Mouse (Mus musculus) adrenal gland, postnatal 10 days (tissue): ENCODE measurements around the gene Cyct. TPM values are rescaled to one million over a fixed set of nuclear protein-coding genes. Genes with fewer than 3 reads are reported as not detected.
A peak's percentile ranks its signal among the peaks of the same experiment; 100 is the strongest.

Source experiments
- DNase-seq: peaks from one replicate; pipeline ENCODE4 v3.0.0; 2021; ENCODE audit warnings: mixed read lengths
- long read RNA-seq, 2 experiments: library from polyadenylated mRNA; stranded (forward); transcript quantifications; one replicate each; pipeline ENCODE4 v2.0.0; 2021
- total RNA-seq, 2 experiments: library from RNA; stranded (reverse); gene quantifications; 2 replicates each; pipeline ENCODE4 v1.2.3; 2021

Cyct gene
- total RNA-seq: not detected
- long read RNA-seq, experiment 1: 0 reads
- long read RNA-seq, experiment 2: 0 reads

DNA sequence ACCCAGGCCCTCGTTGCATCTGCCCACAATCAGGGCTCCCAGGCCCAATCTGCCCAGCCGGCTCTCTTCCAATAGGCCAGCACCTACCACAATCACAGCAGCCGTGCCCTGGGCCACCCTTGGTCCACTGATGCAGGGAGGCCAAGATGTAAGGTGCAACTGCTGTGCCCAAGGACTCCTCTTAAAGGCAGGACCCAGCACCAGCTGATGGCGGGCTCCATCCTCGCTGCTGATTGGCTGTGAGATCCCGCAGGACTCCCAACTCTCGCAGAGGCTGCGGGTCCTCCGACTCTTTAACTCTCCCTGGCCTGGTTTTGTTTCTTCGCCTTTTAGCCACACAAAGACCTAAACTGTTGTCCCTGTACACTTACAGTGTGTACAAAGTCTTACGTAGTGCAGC is at the start of gene Cyct:
Gene Cyct, minus strand, starts transcription at position 225 of the 400 bp plus-strand sequence.
- no peak for DNase-seq

GRCm38 (mm10) chr2:76409986-76410385 is 49.7 kb upstream of the Cyct start:
- DNase-seq: no peak

- DNase-seq: no peak
Observed at GRCm38 (mm10) chr2:76409526-76409925, 49.3 kb upstream of the Cyct start.

DNA sequence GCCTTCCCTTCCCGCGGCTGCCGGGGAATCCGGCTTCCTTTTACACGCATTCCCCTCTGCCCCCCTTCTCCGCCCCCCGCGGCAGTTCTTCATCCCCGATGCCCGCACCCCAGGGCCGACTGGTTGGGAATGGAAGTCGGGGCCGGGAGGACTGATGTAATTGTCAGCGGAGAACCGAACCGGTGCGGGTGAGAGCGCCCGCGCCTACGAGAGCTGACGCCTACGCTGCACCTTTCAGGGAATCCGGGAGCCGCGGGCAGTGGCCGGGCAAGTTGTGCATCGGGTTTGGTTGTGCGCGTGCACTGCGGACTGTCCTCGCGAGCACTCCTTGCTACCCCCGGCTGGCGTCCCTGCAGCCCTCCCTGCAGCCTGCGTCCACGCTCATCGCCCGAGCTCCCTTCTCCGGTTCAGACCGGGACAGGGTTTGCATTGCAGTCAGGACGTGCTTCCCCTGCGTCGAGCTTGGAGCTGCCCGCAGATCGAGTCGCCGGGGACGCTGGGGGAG is 46.7 kb upstream of the Cyct start:
- DNase-seq: peak; percentile 70

DNA sequence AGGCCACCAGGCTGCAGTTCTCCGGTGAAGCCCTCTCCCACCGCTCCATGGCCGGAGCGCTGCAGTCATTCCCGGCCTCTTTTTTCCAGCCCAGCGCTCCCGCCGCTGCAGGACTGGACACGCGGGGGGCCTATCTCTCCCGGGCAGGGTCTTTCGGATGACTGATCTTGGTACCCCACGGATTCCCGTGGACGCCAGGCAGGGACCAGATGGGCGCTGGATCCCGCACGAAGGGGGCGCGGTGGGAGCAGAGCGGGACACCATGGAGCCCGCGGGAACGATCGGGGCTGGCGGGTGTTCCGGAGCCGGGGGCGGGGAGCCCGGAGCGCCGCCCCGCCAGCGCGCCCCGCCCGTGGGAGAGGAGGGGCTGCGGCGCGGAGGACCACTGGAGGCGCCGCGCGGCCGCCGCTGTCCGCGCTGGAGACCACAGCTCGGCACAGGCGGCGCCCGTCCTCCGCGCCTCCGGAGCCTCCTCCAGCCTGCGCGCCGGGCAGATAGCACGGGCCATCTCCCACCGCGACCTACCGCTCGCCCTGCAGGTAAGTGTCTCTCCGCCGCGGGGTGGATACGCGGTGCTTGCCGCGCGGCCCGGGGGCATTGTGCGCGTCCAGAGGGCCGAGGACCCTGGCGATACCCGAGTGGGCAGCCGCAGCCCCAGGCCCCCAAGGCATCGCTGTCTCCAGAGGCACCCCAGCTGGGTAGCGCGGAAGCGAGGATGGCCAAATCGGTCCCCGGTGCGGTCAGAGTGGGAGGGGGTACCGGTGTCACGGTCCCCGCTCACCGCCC is 46.1 kb upstream of the Cyct start, which contains the start of gene Osbpl6:
Gene Osbpl6, plus strand, starts transcription at position 358 of the 786 bp plus-strand sequence.
- peak; percentile 86 for DNase-seq

DNA sequence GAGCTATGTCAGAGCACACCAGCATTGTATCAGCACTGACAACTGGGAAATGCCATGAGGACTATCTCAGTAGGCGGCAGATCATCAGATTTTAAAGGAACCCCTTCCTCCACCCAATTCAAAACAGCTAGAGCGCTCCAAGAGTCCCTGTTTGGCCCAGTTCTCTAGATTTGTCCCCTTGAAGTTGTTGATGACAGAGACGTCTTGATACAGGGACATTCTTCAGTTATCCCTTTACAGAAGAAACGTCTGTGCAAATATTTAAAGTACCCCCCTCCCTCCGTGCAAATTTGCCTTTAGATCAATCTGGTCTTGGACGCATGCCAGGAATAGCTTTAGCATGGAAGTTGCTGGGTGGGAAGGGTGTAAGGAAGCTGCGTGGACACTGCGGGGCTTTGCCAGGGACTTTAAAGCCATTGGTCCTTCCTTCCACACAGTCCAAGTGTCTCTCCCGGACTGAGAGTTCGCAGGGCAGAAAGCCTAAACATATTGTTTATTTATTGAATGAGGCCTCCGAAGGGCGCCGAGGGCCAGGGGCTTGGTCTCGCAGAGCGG is 45.4 kb upstream of the Cyct start:
- DNase-seq: no peak

DNA sequence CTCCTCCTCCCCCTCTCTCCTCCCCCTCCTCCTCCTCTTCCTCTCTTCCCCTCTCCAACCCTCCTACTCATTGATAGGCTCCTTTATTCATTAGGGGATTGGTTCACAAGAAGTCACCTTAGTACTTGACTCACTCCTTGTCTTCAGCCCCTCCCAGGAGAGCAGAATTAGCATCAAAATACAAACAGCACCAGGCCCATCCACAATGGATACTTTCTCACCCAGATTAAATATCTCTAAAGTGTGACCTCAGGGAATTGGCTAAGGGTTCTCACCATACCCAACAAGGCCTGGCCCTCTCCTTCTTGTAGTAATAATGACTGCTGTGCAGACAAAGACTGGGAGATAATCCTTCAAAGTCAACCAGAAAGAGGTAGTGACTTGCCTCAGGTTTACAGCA is 39.9 kb upstream of the Cyct start:
- DNase-seq: no peak

DNA sequence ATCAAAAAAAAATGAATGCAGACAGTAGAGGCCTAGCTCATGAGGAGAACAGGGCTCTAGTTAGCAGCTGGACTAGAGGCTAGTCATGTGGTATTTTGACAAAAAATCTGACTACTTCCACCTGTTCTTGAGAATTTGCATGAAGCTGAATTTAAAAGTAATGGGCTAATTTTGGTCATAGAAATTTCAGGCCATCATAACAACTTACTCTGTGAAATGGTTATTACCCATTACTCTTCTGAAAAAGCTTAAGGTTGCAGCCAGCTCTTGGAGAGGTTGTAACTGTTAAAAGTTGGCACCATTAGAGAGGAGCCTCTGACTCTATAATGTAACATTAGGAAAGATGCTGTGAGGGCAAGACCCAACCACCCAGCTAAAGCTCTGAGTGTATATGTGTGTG is 26.3 kb upstream of the Cyct start:
- DNase-seq: no peak

GRCm38 (mm10) chr2:76378646-76379045 is 18.4 kb upstream of the Cyct start:
- no peak for DNase-seq

- no peak for DNase-seq
Observed at GRCm38 (mm10) chr2:76374544-76375206, 14.4 kb upstream of the Cyct start.

- peak; percentile 38 for DNase-seq
Observed at GRCm38 (mm10) chr2:76372244-76372643, 12.0 kb upstream of the Cyct start.

GRCm38 (mm10) chr2:76370656-76370922 is 10.3 kb upstream of the Cyct start:
- DNase-seq: peak; percentile 27

DNA sequence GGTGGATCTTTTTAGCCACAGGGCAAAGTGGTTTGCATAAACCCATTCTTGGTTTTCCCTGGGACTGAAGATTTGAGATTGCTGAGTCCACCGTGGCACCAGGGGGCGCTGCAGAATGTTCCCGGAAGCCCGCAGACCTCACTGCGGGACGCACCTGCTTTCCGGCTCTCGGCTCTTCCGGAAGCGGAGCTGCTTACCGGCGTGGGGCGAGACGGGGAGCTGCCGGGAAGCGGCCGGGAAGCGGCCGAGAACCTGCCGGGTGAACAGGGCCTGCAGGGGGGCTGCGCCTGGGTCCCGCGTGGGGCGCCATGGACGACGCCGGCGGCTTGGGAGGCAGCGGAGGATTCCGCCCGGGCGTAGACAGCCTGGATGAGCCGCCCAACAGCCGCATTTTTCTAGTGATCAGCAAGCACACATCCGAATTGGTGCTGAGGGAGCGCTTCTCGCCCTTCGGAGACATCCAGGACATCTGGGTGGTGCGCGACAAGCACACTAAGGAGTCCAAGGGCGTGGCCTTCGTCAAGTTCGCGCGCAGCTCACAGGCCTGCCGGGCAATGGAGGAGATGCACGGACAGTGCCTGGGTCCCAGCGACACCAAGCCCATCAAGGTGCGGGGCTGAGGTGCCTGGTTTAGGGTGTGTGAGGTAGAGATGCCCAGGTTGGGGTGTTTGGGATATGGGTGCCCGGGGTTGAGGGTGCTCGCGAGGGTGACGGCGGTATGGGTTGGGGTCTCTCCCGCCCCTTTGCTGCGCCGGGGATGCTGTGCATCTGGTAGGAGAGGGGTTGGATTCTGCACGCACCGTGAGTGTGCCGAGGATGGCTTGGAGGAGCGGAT is 9.8 kb upstream of the Cyct start, which contains the start of gene Rbm45:
Gene Rbm45, plus strand, starts transcription at position 164 of the 835 bp plus-strand sequence.
- DNase-seq: peak; percentile 93

GRCm38 (mm10) chr2:76368861-76369660 is 8.8 kb upstream of the Cyct start:
- DNase-seq: no peak

DNA sequence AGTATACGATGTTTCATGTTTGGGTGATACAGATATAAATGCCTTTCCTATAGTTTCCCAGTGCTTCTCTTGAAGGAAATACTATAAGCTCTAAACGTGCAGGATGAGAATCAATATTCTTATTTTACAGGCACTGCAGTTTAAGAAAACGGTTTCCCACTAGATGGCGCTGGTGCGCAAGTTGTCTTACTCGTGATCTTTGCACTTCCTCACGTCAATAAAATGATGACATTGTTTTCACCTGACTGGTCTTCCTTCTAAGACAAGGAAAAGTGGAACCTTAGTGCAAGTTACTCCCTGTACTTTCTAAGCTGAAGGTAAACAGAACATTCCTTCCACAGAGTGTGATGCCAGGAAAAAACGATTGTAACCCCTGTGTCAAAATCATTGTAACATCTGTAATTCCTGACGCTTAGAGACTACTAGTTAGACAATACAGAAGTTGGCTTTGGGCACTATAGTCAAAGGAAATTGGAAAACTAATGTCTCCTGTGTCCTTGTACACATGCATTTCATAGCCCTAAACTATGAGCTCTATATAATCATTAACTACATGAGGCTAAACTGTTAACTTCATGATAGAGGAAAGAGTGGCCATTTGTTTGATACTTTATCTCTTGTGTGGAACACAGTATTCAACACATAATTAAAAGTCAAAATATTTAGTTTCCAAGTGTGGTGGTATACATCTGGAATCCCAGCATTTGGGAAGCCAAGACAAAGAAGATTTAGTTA is 7.1 kb upstream of the Cyct start:
- peak; percentile 89 for DNase-seq

- DNase-seq: no peak
Observed at GRCm38 (mm10) chr2:76365811-76366210, 5.6 kb upstream of the Cyct start.

- DNase-seq: peak; percentile 35
Observed at GRCm38 (mm10) chr2:76362111-76362510, 1.9 kb upstream of the Cyct start.

- DNase-seq: no peak
Observed at GRCm38 (mm10) chr2:76347839-76348238, 12.4 kb downstream of the Cyct start.

DNA sequence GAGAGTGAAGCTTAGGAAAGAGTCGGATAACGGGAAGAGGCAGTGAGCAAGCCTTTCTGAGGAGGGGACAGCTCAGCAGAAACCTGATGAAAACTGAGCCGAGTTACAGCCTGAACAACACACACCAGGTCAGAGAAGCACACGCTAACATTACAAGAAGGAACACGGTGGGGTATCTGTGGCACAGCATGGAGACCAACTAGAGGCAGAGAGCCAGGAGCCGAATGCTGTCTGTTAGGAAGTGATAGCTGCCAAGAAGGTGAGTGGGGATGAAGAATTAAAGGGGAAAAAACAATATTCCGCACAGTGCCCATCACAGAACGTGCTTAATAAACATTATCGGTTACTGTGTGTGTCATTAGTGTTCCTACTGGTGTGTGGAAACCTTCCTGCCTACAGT is 18.1 kb downstream of the Cyct start:
- no peak for DNase-seq
